Mouse (Mus musculus) lung, postnatal 10 days (tissue): ENCODE data around the gene Gfod1.

Source experiments
- DNase-seq: peaks from one replicate; pipeline ENCODE4 v3.0.0; 2021

The Gfod1 gene

DNA sequence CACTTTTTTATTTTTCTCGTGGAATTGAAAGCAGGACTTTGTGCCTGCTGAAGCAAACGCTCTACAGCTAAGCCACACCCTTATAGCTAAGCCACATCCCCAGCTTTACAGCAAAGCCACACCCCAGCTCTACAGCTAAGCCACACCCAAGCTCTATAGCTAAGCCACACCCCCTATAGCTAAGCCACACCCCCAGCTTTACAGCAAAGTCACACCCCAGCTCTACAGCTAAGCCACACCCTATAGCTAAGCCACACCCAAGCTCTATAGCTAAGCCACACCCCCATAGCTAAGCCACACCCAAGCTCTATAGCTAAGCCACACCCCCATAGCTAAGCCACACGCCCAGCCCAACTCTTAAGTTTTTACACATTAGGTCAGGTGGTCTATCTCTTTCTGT lies 42.7 kb downstream of the Gfod1 start:
- no peak for DNase-seq

DNA sequence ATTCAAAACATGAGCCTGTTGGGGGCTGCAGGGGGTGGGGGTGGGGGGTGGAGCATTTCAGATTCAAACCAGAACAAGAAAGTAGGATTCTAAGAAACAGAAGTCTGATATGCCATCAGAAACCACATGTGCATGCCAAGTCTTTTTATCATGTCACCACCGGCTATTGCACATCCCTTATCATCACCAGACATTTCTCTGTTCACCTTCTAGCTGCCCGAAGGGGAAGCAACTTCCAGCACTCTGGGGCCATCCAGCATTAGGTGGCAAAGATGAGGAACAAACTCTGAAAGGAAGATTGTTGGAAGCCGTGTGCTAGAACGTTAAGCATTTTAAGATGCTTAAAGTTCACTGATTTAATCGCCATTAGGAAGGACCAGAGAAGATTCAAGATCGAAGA lies 43.2 kb downstream of the Gfod1 start:
- DNase-seq: no peak

DNA sequence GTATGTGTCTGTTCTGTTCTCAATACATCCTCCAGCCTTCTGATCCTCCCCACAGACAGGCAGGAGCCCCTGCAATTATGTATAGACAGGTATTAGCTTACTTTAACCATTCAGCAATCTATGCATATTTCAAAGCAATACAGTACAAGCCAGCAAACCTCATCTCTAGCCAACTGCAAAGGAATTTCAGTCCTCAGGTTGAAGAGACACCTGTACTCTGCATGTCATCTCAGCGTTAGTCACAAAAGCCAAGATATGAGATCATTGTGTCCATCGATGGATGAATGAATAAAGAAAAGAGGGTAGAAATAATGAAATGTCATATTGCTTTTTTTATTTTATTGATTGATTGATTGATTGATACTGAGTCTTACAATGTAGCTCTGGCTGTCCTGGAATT lies 47.5 kb downstream of the Gfod1 start:
- no peak for DNase-seq

DNA sequence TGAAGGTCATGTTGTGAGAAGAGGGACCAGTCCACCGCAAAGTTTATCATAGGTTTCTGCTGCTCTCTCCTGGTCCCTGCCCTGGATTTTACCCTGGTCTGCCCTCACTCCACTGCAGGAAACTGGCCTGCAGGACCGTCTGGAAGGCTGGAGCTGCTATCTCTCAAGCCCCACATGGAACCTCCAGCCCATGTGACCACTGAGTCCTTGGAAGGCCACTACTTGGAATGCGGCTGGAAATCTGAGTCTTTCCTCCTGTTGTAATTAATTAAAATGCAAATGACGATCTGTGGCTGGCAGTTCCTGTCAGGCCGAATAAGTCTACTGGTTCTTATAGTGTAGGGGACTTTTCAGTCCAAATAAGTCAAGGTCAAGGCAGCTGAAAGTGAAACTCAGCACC lies 50.4 kb downstream of the Gfod1 start:
- DNase-seq: peak; percentile 40

DNA sequence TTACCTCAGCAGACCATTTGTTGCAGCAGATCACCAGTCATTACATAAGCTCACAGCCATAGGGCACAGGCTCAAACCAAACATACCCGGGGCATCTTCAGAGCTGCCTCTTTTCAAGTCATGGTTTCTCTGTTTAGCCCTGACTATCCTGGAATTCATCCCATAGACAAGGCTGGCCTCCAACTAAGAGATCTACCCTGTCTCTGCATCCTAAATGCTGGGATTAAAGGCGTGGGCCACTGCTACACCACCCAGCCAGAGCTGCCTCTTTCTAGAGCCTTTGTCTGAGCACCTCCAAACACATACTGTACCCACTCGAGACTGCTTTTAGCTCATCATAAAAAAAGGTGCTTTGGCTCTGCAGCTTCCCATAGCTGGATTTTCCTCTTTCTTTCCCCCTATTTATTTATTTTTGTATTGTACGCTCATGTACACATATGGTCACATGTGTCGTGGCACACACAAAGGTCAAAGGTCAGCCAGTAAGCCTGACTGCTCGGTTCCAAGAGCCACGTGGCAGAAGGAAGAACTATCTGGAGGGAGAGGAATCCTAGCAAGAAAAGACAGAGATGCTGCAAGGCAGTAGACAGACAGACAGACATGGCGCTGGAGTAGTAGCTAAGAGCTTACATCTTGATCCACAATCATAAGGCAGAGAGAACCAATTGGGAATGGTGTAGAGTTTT lies 51.7 kb downstream of the Gfod1 start:
- no peak for DNase-seq

DNA sequence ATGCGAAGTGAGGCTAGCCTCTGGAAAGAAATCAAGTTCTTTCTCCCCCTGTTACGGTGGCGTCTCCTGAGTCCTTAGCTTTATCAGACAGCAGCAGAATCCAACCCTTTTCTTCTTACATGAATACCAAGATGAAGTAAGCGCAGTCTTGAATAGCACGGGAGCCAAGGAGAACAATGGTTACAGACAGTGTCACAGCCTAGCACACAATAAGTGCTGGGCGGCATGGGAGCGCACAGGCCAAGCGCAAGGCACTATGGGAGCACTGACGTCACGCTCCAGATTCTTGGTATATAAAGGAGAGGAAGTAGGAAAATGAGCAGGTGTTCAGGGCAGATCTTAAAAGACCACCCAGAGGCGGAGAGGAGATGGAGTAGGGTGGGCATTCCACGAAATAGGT lies 52.6 kb downstream of the Gfod1 start:
- no peak for DNase-seq

DNA sequence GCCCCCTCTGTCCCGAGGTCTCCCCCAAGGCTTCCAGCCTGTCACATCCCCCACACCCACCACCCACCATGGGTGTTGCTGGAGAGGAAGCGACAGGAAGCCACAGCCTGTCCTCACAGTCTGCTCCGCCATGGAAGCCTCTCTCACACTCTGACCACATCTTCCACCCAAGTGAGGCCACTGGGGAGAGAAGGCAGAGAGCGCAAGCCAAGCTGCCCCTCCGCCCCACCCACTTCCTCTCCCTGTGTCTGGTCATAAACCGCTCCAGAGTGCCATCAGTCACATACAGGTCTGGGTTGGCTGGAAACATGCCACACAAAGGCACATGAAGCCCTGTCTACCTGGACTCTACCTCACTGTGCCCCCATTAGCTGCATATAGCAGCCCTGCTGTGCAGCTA lies 53.3 kb downstream of the Gfod1 start:
- DNase-seq: peak; percentile 64

DNA sequence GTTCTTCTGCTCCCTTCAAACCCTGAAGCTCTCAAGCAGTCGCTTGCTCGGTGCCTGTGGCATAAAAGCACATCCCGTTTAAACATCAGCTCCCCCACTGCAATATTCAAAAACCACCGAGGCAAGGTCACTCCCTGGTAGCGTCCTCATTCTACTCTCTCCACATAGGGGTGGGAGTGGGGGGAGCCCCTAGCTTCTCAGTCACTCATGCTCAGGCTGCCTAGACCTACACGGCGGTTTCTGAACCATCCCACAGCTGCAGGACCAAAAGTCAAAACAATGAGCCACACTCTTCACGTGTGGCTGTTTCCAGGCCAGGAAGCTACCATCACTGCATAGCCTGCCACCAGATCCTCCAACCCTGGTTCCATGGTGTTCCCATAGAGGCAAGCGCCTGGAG lies 53.9 kb downstream of the Gfod1 start:
- no peak for DNase-seq

DNA sequence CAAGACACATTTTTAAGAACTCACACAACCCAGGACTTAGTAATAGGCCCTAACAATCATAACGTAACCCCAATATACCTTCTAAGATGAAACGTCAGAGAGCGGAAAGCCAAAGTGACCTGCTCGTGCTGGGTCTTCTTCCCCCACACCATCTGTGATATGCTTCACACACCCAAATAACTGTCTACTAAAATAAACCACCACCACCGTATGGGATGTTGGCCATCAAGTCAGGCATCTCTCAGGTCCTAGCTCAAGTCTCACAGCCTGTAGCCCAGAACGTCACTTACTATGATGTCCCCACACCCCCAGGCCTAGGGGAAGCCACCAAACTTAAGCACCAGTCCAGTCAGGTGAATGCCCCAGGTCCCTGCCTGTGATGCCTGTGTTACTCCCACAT lies 55.6 kb downstream of the Gfod1 start:
- DNase-seq: no peak

DNA sequence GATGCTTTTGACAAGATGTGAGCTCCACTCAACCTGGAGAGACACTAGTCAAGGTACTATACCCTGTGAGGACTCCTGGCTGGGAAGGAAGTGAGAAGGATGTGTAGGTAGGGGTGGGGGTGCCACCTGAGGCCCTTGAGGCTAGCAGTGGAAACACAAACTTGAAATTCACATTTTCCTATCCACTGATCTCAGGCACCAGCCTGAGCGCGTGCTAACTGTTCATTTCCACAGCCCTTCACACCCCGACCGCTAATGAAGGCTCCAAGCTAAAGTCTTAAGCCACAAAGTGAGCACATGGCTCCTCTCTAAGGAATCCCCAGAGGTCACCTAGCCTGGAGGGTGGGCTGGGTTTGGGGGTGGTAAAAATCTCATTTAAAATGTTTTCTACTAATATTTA lies 57.1 kb downstream of the Gfod1 start:
- DNase-seq: no peak

DNA sequence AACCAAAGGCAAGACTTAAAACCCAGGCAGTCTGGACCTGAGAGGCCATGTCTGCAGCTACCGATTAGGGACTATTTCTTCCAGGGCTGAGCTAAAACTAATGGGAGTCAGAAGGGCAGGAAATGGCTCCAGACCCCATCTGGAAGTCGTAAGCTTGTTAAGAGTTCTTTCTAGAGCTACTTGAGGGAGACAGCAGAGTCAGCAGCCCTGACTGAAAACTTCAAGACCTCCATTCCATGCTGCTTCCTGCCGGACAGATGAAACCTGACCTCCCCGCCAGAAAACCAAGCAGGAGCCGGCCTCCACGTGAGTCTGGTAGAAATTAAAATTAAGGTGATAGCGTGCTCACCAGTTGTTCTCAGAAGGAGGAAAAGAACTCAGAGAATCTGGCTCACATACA lies 60.2 kb downstream of the Gfod1 start:
- no peak for DNase-seq

DNA sequence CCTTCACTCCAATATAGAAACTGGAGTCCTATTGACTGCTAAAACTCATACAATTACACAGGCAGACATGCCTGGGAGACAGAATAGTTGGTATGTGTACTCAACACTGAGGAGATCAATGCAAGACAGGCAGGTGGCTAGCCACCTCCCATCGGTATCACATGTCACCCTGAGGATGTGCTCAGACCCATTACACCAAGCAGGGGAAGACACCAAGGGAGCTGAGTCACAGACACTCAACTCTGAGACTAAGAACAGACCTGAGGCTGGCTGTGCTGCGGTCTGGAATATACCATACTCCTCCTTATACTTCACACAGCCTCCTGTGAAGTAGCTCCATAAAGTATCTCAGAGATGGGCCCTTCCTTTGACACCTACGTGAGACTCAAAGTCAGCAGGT lies 60.7 kb downstream of the Gfod1 start:
- DNase-seq: no peak

DNA sequence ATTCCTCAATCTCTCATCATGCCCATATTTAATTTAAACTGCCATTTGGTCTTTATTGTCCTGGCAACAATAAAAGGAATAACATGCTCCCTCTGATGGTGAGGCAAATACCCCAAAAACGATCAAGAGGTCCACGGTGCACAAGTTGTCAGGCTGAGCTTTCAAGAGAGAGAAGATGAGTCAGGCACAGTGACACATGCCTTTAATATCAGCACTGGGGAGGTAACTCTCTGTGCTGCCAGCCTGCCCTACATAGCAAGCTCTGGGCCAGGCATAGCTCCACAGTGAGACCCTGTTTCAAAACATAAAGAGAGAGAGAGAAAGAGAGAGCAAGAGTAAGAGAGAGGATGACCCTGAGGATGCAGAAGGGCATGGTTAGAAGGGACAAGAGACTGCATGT lies 62.2 kb downstream of the Gfod1 start:
- no peak for DNase-seq

DNA sequence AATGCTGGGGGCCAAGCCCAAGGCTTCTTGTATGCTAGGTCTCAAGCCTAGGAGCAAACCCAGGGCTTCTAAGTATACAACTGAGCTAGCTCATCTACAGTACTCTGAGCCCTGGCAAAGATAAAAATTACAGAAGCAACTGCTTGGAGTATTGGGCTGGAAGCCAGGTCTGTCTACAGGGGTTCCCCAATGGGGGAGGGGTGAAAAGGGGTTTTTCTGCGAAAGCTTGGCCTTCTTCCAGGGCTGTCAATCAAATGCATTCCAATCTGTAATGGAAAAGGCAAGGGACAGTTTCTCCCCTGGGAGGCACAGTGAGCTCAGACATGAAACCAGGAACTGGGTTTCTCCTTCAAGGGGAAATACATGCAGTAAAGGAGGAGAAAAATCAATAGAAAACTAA lies 62.9 kb downstream of the Gfod1 start:
- DNase-seq: peak; percentile 61

DNA sequence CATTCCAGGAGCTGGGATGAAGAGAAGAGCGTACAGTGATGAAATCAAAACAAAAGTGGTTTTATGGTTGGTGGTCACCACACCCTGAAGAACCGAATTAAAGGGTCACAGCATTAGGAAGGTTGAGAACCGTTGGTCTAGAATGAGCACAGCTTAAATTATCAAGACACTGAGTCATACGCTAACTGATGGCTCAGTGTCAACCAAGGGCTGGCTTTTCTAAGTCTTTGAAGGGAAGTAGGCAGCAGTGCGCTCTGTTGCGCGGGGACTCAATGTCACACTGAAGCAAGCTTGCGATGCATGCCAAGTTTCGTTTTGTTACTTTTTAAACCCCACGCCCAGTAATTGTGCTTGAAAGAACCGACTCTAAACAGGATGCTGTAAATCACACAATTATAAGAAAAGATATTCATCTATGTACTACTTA lies 64.2 kb downstream of the Gfod1 start:
- DNase-seq: peak; percentile 73

DNA sequence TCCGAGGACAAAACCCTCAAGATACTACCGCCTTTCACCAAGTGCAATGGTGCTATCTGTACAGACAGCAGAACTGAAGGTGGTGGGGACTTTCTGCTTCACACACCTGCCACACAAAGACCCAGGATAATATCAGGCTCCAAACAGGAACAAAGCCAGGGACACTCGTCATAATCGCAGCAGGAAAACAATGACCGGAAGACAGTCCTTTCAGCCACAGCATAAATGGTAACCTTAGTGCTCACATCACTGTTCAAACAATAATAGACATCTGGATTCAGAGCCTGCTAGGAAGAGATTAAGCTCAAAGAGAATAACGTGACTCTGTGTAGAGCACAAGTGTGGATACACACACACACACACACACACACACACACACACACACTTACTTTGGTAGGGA lies 67.3 kb downstream of the Gfod1 start:
- DNase-seq: peak; percentile 75

DNA sequence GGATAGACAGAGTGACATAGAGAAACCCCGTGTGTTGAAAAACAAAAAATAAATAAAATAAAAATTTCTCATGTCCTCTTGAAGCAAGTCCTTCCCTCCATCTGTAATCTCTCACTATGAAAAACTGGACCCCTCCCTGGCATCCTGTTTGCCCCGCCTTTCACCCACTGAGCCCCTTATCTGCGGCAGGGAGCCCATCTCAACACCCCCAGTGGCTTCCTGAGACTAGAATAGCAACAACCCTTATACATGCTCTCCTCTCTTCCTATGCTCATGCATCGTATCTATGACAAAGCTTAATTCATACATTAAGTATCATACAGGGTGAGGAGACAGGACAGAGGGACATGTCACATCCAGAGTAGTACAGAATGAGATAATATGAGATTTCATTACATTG lies 68.0 kb downstream of the Gfod1 start:
- DNase-seq: no peak

DNA sequence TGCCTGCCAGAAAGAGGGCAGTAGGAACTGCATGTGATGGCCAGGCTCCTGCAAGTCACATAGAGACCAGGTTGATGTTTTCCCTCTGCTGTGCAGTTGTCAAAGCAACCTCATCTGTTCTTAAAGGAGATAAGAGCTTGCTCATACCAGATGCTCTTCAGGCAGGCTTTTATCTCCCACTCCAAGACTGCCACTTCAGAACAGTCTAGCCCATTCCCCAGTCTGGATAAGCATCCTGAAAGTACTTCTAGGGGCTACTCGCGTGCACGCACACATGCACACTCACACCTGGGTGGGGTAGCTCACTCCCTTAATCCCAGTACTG lies 68.4 kb downstream of the Gfod1 start:
- no peak for DNase-seq

DNA sequence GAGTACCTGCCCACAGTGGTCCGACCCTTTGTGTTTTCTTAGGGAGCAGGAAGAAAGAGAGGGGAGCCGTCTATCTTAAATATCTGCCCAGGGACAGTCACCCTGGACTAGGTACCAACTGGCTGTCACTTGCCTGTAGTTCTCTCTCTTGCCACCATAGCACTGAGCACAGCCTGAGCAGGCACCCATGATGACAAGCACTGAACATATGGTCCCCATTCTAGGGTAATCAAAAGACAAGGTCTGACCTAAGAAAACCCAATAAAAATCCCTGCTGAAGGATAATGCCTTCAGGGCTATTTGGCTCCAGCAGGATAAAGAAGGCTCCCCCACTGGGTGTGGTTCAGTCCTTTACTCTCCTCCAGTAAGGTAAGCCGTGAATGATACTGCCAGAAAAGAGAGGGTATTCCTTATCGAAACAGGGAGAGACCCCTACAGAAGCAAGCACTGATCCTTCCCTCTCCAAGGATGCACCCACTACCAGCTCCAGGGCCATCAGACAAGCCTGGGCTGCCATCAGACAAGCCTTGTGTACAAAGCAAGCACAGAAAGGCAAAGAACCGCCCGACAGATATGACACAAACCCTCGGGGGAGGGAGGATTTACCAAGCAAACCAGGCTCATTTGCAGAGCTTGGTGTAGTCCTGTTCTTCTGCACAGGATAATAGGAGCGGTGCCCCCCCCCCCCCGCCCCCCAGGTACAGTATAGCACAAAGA lies 68.9 kb downstream of the Gfod1 start:
- no peak for DNase-seq

DNA sequence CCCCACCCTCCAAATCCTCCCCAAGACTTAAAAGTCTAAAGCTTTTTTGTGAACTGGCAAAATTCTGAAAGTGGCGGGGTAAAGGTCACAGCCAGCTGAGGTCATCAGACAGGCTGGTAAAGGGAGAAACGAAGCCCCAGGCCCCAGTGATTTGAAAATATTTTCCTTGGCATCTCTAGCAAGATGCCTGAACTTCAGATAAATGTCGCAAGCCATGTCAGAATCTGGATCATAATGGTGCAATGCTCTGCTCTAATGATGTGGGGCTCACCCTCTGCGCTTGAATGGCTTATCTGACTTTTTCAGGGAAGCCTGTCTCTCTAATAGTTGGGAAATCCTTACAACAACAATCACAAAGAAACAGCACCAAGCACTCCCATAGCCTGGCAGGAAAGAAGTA lies 70.6 kb downstream of the Gfod1 start:
- no peak for DNase-seq

DNA sequence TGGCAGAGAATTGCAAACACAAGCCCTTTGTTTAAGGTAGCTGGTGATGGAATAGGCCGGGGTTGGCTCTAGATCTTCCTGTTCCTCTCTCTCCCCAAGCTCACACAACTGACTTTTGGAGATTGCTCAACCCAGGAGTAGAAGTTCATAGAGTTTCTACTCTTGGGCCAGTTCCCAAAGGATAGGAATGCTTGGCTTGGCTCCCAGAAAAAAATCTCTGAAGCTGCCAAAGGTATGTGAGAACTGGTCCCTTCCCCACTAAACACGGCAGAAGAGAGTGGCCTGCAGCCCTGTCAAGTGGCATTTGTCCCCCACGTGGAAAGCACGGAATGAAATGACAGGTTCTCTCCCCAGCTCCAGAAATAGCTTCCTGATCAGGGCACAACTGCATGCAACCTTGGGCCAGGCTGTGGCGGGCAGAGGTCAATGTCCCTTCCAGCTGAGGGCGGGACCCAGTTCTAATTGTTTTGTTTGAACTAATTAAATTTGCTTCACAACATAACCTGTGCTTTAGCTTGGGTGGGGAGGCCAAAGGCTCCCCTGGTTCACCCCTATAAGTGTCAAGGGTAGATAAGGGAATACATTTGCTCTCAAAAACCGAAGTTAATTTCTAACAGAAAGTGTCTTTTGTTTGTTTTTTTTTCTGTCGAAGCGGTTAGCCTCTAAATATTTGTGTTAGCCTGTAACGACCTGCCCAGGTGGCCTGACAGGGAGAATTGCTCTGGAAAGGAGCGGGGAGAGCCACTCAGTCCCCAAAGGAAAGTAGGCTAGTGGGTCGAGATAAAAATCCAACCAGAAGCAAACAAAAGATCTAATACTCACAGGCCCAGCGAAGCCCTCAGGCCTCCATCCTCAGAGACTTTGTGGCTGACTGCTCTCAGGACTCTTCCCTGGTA lies 71.8 kb downstream of the Gfod1 start:
- DNase-seq: peak; percentile 91

DNA sequence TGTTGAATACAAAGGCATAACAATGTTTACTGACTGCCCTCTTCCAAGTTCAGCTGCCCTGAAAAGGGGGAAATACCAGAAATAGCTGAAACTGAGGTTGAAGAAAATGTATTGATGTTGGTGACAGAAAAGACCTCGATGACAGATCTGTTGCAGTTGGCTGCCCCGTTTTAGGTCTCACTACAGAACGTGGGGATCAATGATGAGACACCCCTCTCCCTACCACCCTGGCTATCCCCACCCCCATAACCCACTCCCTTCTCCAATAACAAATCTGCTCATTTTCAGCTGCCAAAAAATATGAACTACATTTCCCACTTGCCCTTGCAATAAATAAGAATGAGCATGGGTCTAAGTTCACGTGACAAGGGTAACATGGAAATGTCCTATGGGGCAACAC lies 73.1 kb downstream of the Gfod1 start:
- no peak for DNase-seq

DNA sequence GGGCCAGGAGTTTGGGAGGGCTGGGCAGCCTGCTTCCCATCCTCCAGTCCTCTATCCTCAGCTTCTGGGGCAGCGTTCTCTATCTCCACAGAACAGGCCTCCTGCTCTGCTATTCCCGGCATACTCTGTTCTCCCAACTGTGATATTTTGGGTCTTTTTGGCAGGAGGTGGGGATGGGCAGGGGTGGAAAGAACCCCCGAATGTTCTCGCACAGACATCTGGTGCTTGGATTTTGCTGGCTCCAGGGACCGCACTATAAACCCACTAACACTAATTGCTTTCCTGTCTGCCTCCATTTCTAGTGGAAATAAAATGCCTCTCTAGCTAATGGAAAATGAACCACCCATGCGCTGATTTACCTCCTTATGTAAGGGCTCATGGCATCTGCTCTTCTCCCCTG lies 73.7 kb downstream of the Gfod1 start:
- DNase-seq: no peak

DNA sequence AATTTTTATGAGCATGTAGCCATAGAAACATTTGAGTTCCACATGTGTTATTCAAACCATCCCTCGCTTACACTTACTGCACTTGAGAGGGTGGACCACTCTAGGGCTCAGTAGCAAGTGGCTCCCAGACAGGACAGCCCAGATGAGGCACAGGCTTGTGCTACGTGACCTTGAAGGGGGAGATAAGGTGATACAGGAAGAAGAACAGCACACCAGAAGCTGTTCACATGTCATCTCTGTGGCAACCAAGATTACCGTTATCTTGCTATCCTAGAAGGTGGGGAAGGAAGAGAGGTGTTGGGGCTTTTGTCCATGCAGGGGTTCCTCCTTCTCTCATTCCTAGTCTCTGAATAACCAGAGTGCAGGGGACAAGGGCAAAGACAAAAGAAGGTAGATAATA lies 74.2 kb downstream of the Gfod1 start:
- no peak for DNase-seq
